Mouse (Mus musculus): ENCODE measurements at regions not wholly inside any gene's neighbourhood (a gene's known extent, or its start where the extent isn't known, plus 50 kb on each side); places are given as distances from the start of the nearest gene placed in this dataset.

GRCm38 (mm10) chr14:108334879-108335278 lies 579.1 kb downstream of the Slitrk1 start:
- Histone ChIP-seq H3K4me3 (replicated peaks in 1 of 3; ENCODE audit: low read depth in 2 of 3, low read length in 2 of 3, poor library complexity in 1 of 3) (no peak overlapping the region), H3K9me3 (replicated peaks; ENCODE audit: low read length) (peaks cover 6% of the 10 kb centered on the region), H3K27me3 (replicated peaks) (no peaks in the 10 kb centered on the region), H3K36me3 (replicated peaks in 1 of 2; ENCODE audit: control insufficient read depth in 1 of 2, insufficient read depth in 1 of 2, low read length in 1 of 2) (no peaks in the 10 kb centered on the region), H3K27ac (ENCODE audit: insufficient read depth, low read depth) (no peak overlapping the region), H3K4me1 (ENCODE audit: control insufficient read depth in 1 of 2, insufficient read depth in 2 of 2) (no peaks in the 10 kb centered on the region), H3K79me2 (replicated peaks; ENCODE audit: control insufficient read depth, extremely low read depth, insufficient read depth, poor library complexity, severe bottlenecking) (no peaks in the 10 kb centered on the region), H3K9ac (ENCODE audit: insufficient read depth, low read depth) (no peak overlapping the region), H3K4me2 (ENCODE audit: insufficient read depth, low read depth, poor library complexity, severe bottlenecking) (no peak overlapping the region)
- in situ Hi-C loops (cut with MboI; ENCODE audit: low pct_ligation_motif_present, low pct_unique_long_range_greater_than_20kb, low sequenced_read_pairs) (no loop called here), dilution Hi-C loops (cut with MboI; ENCODE audit: extremely low pct_ligation_motif_present, extremely low pct_unique_long_range_greater_than_20kb, low sequenced_read_pairs) (no loop called here)
- TF ChIP-seq MAX (IDR thresholded peaks at IDR 0.05; ENCODE audit: low read length) (no peak), UBTF (IDR thresholded peaks at IDR 0.05; ENCODE audit: low read depth, low read length) (no peak)
- DNase-seq (ENCODE audit: extremely low read depth): no peak

GRCm38 (mm10) chr14:108326425-108326824 lies 587.5 kb downstream of the Slitrk1 start:
- dilution Hi-C loops (cut with MboI; ENCODE audit: extremely low pct_ligation_motif_present, extremely low pct_unique_long_range_greater_than_20kb, low sequenced_read_pairs) (no loop called here), in situ Hi-C loops (cut with MboI; ENCODE audit: low pct_ligation_motif_present, low pct_unique_long_range_greater_than_20kb, low sequenced_read_pairs) (no loop called here)
- H3K9me3 ChIP-seq (replicated peaks; ENCODE audit: low read length): peaks cover 17% of the 10 kb centered on the region
- no peaks in the 10 kb centered on the region for H3K27me3 ChIP-seq (replicated peaks)
- DNase-seq (ENCODE audit: extremely low read depth): no peak
- no peak overlapping the region for H3K9ac ChIP-seq (ENCODE audit: insufficient read depth, low read depth)
- no peak overlapping the region for H3K4me3 ChIP-seq (replicated peaks in 1 of 3; ENCODE audit: low read depth in 2 of 3, low read length in 2 of 3, poor library complexity in 1 of 3)
- TF ChIP-seq TCF12 (IDR thresholded peaks at IDR 0.05; ENCODE audit: low read depth, low read length) (no peak), MAX (IDR thresholded peaks at IDR 0.05; ENCODE audit: low read length) (no peak), ETS1 (conservative IDR thresholded peaks at IDR 0.05; ENCODE audit: low read depth, low read length) (no peak), NELFE (IDR thresholded peaks at IDR 0.05; ENCODE audit: low read depth, low read length) (no peak), ZKSCAN1 (IDR thresholded peaks at IDR 0.05; ENCODE audit: borderline replicate concordance, low read depth, low read length) (no peak), POLR2A (IDR thresholded peaks at IDR 0.05; ENCODE audit: low read depth, low read length) (no peak), CTCF (conservative IDR thresholded peaks at IDR 0.05 in 1 of 2, IDR thresholded peaks at IDR 0.05 in 1 of 2; ENCODE audit: low read depth in 2 of 2, low read length in 2 of 2) (no peak), SIN3A (IDR thresholded peaks at IDR 0.05; ENCODE audit: low read length) (no peak), UBTF (IDR thresholded peaks at IDR 0.05; ENCODE audit: low read depth, low read length) (no peak), NRF1 (IDR thresholded peaks at IDR 0.05; ENCODE audit: low read depth, low read length) (no peak), KAT2A (IDR thresholded peaks at IDR 0.05; ENCODE audit: insufficient replicate concordance, low read length) (no peak), MAZ (IDR thresholded peaks at IDR 0.05; ENCODE audit: low read depth, low read length) (no peak), E2F4 (IDR thresholded peaks at IDR 0.05; ENCODE audit: insufficient replicate concordance, low read depth, low read length) (no peak), GABPA (IDR thresholded peaks at IDR 0.05; ENCODE audit: insufficient replicate concordance, low read depth, low read length) (no peak), JUN (IDR thresholded peaks at IDR 0.05; ENCODE audit: insufficient read depth, low read depth, low read length) (no peak), ELF1 (IDR thresholded peaks at IDR 0.05; ENCODE audit: low read depth, low read length) (no peak), RAD21 (IDR thresholded peaks at IDR 0.05; ENCODE audit: low read depth, low read length) (no peak)
- no peaks in the 10 kb centered on the region for H3K4me1 ChIP-seq (ENCODE audit: control insufficient read depth in 1 of 2, insufficient read depth in 2 of 2)
- H3K4me2 ChIP-seq (ENCODE audit: insufficient read depth, low read depth, poor library complexity, severe bottlenecking): no peak overlapping the region
- no peaks in the 10 kb centered on the region for H3K79me2 ChIP-seq (replicated peaks; ENCODE audit: control insufficient read depth, extremely low read depth, insufficient read depth, poor library complexity, severe bottlenecking)
- H3K27ac ChIP-seq (ENCODE audit: insufficient read depth, low read depth): no peak overlapping the region
- H3K36me3 ChIP-seq (replicated peaks in 1 of 2; ENCODE audit: control insufficient read depth in 1 of 2, insufficient read depth in 1 of 2, low read length in 1 of 2): no peaks in the 10 kb centered on the region

Data from CH12.LX (cell line).